Mouse (Mus musculus): ENCODE data around the gene Gpr31b. TPM values are rescaled to one million over a fixed set of nuclear protein-coding genes. Genes with fewer than 3 reads are reported as not detected.

Gene Gpr31b
- polyA plus RNA-seq (2014; fragmentation: Illumina TruSeq; extraction: RNeasy Lipid Tissue Mini Kit (QIAGEN cat#74804); ENCODE audit: low read depth, low replicate concordance): not detected

DNA sequence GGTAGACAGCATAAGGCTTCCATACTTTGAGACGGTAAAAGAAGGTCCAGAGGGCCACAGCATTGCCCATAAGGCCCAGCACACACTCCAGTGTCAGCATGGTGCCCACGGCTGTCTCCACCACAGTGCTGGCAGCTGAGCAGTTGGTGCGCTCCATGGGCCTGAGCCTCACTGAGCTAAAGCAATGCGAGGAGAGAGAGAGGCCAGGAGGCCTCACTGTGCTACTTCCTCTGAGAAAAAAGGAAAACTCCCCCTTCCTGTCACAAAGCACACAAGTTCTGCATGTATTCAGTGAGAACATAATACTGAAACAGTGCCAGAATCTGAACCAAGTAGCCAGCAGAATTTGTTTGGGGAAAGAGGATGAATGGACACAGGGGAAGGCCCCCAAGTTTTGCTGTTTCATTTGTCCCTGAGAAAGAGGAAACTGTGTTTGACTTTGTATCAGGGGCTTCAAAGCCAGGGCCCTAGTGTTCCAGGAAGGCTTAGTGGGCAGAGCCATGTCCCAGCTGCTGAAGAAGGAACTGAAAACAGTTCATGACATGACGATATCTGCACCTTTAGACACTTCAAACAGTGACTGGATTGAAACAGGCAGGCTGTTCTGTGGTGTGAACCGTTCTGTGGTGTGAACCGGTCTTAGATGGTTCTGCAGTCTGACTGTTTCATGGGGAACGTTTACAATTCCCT, at the start of gene Gpr31b:
Gene Gpr31b, minus strand, starts transcription at position 173 of the 690 bp plus-strand sequence.

DNA sequence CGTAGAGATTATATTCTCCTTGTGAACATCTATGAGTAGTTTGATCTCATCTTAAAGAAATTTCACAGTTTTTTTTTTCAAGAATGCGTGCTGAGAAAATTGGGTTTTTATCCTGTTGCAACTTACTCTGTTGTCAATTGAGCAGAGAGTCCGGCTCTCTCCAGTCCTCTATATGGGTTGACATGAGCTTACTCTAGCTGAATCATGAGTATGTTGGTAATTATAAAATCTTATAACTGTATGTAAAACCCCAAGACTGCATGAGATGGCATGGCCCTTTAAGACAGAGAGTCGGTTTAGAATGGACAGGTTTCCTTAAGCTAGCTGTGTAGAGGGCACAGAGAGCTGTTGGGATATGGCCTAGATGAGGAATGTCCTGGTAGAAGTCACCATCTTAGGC, 8.7 kb upstream of the Gpr31b start, which contains the start of gene Tcp10b:
Gene Tcp10b, plus strand, starts transcription at position 301 of the 400 bp plus-strand sequence.

DNA sequence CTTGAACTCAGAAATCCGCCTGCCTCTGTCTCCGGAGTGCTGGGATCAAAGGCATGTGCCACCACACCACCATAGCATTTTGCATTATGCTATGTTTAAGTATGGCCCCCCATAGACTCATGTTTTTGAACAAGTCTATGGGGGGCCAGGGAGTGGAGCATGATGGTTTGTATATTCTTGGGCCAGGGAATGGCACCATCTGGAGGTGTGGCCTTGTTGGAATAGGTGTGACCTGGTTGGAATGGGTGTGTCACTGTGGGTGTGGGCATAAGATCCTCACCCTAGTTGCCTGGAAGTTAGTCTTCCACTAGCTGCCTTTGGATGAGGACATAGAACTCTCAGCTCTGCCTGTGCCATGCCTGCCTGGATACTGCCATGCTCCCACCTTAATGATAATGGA, 45.5 kb downstream of the Gpr31b start, which contains the start of gene Sod2:
Gene Sod2, plus strand, starts transcription at position 301 of the 400 bp plus-strand sequence.

Other genes starting within 250 kb of the Gpr31b start
- gene Mas1, start 184.2 kb downstream of the Gpr31b start, polyA plus RNA-seq (2014; fragmentation: Illumina TruSeq; extraction: RNeasy Lipid Tissue Mini Kit (QIAGEN cat#74804); ENCODE audit: low read depth, low replicate concordance): not detected
- gene Mrgprh, start 176.3 kb downstream of the Gpr31b start, polyA plus RNA-seq (2014; fragmentation: Illumina TruSeq; extraction: RNeasy Lipid Tissue Mini Kit (QIAGEN cat#74804); ENCODE audit: low read depth, low replicate concordance): not detected
- not detected for gene Pnldc1, start 142.1 kb downstream of the Gpr31b start, polyA plus RNA-seq (2014; fragmentation: Illumina TruSeq; extraction: RNeasy Lipid Tissue Mini Kit (QIAGEN cat#74804); ENCODE audit: low read depth, low replicate concordance)
- 528 TPM for gene Tcp1, start 136.6 kb downstream of the Gpr31b start, polyA plus RNA-seq (2014; fragmentation: Illumina TruSeq; extraction: RNeasy Lipid Tissue Mini Kit (QIAGEN cat#74804); ENCODE audit: low read depth, low replicate concordance)
- gene Mrpl18, start 136.0 kb downstream of the Gpr31b start, polyA plus RNA-seq (2014; fragmentation: Illumina TruSeq; extraction: RNeasy Lipid Tissue Mini Kit (QIAGEN cat#74804); ENCODE audit: low read depth, low replicate concordance): 108 TPM
- 1.2 TPM for gene Acat3, start 111.7 kb downstream of the Gpr31b start, polyA plus RNA-seq (2014; fragmentation: Illumina TruSeq; extraction: RNeasy Lipid Tissue Mini Kit (QIAGEN cat#74804); ENCODE audit: low read depth, low replicate concordance)
- 53.4 TPM for gene Acat2, start 91.5 kb downstream of the Gpr31b start, polyA plus RNA-seq (2014; fragmentation: Illumina TruSeq; extraction: RNeasy Lipid Tissue Mini Kit (QIAGEN cat#74804); ENCODE audit: low read depth, low replicate concordance)
- gene Wtap, start 58.1 kb downstream of the Gpr31b start, polyA plus RNA-seq (2014; fragmentation: Illumina TruSeq; extraction: RNeasy Lipid Tissue Mini Kit (QIAGEN cat#74804); ENCODE audit: low read depth, low replicate concordance): 152 TPM
- 161 TPM for gene Sod2, start 45.5 kb downstream of the Gpr31b start, polyA plus RNA-seq (2014; fragmentation: Illumina TruSeq; extraction: RNeasy Lipid Tissue Mini Kit (QIAGEN cat#74804); ENCODE audit: low read depth, low replicate concordance)
- 0.82 TPM for gene Tcp10b, start 8.8 kb upstream of the Gpr31b start, polyA plus RNA-seq (2014; fragmentation: Illumina TruSeq; extraction: RNeasy Lipid Tissue Mini Kit (QIAGEN cat#74804); ENCODE audit: low read depth, low replicate concordance)
- gene Unc93a, start 79.5 kb upstream of the Gpr31b start, polyA plus RNA-seq (2014; fragmentation: Illumina TruSeq; extraction: RNeasy Lipid Tissue Mini Kit (QIAGEN cat#74804); ENCODE audit: low read depth, low replicate concordance): not detected
- gene Smok2a, start 168.9 kb upstream of the Gpr31b start, polyA plus RNA-seq (2014; fragmentation: Illumina TruSeq; extraction: RNeasy Lipid Tissue Mini Kit (QIAGEN cat#74804); ENCODE audit: low read depth, low replicate concordance): not detected
- not detected for gene Smok2b, start 178.0 kb upstream of the Gpr31b start, polyA plus RNA-seq (2014; fragmentation: Illumina TruSeq; extraction: RNeasy Lipid Tissue Mini Kit (QIAGEN cat#74804); ENCODE audit: low read depth, low replicate concordance)